Mouse (Mus musculus): ENCODE data around the gene Kdm1b.

Gene Kdm1b

DNA sequence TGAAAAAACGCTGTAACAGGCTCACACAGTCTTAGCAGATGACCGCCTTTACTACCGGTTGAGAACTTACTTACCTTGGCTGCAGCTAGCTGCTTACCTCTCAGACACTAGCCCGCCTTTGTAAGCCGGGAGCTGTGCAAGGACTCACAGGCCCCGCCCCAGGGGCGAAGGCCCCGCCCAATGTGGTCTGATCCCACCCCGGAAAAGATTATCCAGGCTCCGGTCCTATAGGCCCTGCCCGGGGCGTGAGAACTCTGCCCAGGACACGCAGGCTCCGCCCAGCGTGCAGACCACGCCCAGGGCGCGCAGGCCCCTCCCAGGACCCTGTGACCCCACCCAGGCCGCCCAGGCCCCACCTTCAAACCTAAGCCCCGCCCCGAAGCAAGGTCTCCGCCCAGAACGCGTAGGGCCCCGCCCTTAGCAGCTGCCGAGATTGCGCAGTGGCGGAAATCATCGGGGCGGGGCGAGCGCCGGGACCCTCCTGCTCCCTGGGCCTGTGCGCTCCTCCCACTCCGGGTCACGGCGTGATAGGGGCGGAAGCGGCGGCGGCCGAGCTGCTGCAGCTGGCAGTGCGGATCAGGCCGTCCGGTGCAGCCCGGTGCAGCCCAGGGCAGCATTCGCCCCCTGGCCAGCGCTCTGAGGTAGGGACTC is at the start of gene Kdm1b:
Gene Kdm1b, plus strand, starts transcription at position 470 of the 651 bp plus-strand sequence.
- peak; percentile 99 to 100 for DNase-seq

DNA sequence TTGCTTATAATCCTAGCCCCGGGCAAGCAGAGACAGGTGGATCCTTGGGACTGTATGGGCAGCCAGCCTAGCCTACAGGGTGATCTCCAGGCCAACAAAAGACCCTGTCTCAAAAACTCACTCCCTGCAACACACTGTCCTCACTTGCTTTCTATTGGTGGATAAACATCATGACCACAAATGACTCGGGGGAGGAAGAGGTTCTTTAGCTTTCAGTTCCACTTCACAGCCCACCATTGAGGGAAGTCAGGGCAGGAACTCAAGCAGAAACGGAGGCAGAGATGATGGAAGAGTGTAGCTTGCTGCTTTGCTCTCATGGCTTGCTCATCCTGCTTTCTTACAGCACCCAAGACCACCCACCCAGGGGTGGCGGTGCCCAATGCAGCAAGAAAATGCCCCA is 45.9 kb upstream of the Kdm1b start:
- DNase-seq: no peak

DNA sequence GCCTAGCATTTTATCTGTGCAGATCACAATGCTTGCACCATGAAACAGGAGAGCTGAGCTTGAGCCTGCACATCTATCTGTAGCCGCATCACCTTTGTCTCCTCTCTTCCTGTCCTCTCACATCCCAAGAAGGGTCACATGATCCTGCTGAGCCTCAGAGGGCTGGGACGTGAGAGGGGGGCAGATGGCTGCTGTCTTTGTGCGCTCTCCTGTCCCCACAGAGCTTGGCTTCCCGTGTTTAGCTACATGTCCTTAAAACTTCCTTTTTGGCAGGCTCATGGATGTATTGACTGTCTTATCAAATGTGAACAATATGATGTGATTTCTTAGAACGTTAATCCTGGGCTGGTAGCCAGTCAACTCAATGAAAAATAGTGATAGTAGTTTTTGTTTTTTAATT is 43.8 kb upstream of the Kdm1b start:
- no peak for DNase-seq

DNA sequence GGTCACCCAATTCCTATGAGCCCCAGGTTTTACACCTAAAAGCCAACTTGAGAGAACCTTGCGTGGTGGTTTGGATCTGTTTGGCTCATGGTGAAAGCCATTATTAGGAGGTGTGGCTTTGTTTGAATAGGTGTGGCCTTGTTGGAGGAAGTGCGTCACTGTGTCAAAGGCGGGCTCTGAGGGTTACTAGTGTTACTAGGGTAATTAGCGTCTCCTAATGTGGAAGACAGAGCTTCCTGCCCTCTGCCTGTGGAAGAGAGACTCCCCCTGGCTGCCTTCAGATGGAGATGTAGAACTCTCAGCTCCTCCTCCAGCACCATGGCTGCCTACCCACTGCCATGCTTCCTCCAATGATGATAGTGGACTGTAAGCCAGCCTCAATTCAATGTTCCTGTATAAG is 41.7 kb upstream of the Kdm1b start:
- DNase-seq: no peak

DNA sequence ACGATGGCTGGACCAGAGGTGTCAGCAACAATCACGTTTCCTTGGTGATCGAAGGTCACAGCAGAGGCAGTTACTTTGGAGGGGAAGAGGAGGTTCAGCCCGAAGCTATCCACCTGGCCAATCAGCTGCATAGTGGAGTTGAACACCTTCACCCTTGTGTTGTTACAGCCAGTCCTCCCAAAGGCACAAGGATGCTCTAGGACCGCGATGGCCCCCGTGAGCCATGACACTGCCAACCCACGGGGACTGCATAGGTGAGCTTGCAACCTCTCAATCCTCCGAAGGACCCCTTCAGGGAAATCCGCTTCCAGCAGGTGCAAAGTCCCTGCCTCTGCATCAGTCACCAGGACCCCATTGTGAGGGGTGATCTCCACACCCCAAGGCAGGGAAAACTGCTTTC is 29.6 kb upstream of the Kdm1b start:
- no peak for DNase-seq

DNA sequence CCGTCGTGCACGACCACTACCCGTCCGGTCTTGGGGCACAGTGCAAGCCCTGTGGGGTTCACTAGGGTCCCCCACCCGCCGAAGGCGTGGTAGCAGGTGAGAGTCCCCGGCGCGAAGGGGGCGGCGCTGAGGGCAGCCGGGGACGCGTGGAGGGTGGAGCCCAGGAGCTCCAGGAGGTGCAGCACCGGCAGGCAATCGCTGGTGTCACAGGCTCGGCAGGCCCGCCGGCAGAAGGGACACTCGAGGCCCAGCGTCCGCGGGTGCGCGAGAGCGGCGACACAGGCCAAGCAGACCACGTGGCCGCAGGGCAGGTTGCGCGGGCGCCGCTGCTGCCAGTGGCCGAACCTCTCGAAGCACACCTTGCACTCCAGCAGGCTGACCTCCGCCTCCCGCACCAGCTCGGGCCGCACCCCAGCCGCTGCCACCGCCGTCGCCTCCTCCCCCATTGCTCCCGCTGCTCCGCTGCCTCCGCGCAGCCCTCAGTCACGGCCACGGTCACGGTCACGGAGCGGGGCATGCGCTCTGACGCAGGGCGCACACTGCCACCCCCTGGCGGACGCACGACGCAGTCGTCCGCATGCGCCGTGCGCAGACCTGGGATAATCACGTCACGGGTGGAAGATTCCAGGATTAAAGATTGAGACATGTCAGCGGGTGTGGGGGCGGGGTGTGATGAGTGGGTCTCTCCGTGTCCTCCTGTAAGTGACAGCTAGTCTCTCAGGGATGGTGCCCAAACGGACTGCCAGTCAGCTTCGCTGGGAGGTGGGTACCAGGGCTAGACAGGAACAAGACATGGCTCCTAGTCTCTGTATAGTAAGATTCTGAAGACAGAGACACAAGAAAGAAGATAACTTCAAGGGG is 28.7 kb upstream of the Kdm1b start, which contains the start of gene Nhlrc1:
Gene Nhlrc1, minus strand, starts transcription at position 517 of the 861 bp plus-strand sequence.
- peak; percentile 56 to 72 for DNase-seq

DNA sequence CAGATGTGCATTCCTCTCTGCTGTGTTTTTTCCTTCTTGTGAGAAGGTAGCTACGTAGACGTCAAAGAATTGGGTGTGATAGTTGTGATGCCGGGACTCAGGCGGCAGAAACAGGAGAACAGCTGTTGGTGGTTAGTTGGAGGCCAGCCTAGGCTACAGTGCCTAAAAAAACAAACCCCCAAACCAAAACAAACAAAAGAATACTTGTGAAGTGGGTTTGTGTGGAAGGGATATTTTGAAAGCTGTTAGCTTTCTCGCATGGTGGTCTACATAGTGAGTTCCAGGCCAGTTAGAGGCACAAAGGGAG is 28.2 kb upstream of the Kdm1b start:
- no peak for DNase-seq

DNA sequence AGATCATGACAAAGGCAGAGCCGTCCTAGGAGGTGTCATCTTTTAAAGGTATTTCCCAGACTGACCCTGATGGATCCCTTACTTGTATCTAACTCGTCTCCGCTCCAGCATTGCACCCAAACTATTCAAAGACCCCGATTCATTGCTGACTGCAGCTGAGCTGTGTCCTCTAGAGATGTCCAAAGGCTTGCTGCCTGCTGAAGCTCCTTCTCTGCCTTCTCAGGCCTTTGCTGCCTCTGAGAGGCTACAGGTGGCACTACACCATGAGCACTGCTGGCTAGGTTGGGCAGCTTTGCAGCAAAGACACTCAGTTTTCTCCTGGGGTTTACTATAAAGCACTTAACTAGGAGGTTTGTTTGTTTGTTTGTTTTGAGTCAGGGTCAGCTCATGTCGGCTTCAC is 26.0 kb upstream of the Kdm1b start:
- DNase-seq: peak; percentile 35 to 61

DNA sequence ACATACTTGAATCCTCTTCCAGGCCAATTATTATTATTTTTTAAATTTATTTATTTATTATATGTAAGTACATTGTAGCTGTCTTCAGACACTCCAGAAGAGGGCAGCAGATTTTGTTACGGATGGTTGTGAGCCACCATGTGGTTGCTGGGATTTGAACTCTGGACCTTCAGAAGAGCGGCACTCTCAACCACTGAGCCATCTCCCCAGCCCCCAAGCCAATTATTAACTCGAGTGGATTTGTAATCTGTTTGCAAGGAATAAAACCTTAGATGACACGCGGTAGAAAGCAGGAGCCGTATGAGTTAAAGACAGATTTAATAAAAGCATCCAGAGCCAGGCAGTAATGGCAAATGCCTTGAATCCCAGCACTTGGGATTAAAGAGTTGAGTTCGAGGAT is 23.5 kb upstream of the Kdm1b start:
- peak in 1 of 2 experiments; percentile 44 for DNase-seq

DNA sequence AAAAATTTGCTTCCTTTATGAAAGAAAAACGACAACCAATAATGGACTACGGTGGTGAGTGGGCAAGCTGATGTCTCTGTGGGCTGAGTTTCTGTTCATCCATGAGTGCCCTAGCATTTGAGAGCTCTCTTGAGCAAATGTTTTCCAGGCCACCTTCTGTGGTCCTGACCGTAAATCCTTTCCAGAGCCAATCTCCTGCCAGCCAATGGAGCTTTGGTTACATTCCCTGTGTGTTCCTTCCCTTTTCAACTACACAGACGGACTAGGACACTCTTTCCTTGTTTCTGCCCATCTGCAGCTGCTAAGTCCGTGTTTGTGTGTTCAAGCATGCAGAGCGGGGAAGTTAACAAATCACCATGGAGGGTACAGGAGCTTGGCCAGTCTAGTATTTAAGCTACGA is 22.5 kb upstream of the Kdm1b start:
- DNase-seq: peak in 1 of 2 experiments; percentile 35

DNA sequence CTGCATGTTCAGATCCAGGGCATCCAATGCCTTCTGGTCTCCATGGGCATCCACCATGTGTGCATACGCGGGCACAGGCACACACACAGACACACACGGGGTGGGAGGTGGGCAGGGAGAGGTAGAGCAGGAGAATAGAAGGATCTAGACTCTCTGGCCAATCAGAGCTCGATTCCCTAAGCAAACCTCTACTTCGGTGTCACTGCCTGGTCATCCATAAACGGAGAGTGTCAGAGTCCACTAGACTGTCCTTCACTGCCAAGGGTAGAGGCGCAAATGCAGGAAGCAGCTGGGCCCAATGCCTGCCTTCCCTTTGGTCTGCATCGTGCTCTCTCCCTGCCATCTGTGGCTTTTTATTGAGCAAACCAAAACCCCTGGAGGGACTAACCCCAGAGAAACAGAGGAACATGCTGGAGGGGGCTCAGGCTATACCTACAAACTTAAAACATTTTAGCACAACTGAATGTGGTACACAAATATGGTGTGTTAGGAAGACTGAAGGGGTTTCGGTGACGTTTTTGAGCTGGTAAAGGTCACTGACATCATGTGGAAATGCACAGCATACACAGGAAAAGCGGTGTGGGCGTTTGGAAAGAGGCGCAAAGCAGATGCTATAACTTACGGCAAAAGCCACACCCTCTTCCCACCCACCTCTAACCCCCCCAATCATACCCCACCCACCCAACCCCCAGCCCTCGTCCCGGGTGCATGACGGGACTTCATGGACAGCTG is 12.8 kb upstream of the Kdm1b start:
- DNase-seq: peak; percentile 61 to 65

DNA sequence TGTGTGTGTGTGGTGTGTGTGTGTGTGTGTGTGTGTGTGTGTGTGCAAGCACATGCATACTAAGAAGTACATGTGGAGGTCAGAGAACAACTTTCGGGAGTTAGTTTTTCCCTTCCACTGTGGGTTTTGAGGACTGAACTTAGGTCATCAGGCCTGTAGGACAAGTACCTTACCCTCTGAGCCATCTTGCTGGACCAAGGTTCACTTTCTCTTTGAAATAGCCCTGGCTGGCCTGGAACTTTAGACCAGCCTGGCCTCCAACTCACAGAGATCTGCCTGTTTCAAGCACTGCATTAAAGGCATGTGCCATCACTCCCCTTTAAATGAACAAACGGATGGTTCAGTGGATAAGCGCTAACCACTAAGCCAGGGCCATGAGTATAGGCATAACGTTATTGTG is 9.7 kb upstream of the Kdm1b start:
- no peak for DNase-seq

DNA sequence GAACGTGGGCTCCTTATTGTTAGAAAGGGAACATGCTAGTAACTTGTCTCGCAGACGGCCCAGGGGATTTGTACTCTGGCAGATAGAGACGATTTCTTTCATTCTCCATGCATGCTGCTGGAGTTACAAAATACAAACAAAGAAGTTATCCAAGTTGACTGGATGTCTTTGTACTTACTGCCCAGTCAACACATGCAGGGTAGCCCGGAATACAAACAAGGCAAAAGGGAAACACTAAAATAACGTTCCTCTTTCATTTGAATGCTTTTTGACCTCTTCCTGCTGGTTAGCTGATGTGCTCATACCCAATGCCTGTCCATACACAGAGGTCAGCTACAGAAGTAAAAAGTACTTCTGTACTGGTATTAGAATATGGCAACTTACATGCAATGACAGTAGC is 5.4 kb upstream of the Kdm1b start:
- no peak for DNase-seq

DNA sequence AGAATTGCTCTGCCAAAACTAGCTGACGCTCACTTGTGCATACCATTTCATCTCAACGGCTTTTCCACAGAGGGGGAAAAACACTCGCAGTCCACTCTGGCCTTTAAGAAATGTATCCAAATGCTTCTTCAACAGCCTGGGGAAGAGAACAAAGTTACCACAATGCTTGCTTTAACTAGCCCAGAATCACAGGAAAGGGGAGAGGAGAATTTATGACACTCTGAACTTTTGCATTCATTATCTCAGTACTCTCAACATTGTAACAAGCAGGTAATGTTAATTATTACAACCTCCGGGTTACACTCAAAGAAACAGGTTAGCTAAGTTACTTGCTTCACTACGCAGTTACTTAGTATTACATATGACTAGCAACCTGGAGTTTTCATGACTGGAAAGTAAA is 3.2 kb upstream of the Kdm1b start:
- DNase-seq: peak; percentile 30 to 69

DNA sequence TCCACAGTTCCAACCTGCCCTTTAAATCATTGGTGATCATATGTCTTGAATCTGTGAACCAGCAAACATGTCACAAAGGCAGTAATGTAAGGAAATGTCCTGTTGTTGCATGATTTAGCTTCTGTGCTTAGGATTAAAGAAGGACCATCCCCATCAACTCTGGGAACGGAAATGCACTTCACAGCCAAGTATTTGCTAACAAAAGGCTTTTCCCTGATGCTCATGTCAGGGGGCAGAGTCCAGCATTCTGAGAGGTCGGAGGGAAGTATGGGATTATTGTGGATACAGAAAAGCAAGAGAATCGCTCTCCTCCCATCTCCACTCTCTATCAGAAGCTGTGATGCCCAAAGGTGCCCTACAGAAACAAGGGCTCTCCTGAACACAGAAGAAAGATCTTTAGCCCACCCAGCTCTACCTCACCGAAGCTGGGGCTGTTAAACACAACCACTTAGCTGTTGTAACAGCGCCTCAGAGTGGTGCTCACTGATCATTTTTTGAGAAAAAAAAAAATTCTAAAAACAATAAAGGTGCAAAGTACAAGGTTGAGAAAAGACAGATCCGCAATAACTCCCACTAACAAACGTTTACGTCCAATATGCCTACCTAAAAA is 1.2 kb upstream of the Kdm1b start:
- DNase-seq: peak in 1 of 2 experiments; percentile 46

DNA sequence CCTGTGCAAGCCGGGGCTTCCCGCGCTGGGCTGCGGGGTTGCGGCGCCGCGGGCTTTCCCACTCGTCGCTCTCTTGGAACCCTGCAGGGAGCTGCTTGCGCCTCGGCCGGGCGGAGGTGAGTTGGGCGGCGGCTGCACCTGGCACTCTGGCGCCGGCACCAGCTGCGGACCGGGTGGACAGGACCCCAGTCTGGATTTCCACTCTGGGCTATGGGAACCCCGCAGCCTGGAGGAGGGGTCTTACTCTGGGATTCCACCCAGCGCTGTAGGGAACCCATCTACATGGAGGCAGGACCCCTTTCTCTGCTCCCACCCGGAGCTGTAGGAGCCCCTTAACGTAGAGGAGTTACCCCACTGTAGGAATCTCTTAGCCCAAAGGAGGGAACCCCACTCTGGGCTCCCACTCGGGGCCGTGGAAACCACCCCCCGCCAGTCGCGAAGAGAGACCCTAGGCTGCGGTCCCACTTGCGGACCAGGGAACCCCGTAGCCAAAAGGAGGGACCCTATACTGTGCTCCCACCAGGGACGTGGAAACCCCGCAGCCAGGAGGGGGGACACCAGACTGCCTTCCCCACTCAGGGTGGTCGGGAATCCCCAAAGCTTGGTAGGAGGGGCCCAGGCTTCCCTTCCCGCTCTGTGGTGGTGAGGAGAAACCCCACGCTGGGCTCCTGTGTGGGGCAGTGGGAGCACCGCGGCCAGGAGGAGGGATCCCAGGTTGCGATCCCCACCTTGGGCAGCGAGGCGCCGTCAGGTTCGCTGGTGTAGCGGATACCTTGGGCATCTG is 726 bp downstream of the Kdm1b start:
- peak in 1 of 2 experiments; percentile 49 for DNase-seq

DNA sequence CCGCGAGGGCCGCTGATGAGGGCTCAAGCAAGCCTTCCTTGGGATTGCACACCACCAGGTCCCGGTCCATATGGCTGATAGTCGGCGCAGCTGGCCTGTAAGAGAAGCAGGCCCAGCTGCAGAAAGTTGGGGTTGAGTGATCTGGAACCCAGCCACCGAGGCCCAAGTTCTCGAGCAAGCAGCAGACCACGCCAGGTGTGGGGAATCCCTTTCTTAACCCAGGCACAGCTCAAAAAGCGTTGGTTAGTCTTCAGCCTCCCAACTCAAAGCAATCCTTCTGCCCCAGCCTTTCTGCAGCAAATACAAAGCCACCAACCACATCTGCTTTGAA is 1.3 kb downstream of the Kdm1b start, which contains the start of gene Tpmt:
Gene Tpmt, minus strand, starts transcription at position 121 of the 331 bp plus-strand sequence.
- peak in 1 of 2 experiments; percentile 46 for DNase-seq

DNA sequence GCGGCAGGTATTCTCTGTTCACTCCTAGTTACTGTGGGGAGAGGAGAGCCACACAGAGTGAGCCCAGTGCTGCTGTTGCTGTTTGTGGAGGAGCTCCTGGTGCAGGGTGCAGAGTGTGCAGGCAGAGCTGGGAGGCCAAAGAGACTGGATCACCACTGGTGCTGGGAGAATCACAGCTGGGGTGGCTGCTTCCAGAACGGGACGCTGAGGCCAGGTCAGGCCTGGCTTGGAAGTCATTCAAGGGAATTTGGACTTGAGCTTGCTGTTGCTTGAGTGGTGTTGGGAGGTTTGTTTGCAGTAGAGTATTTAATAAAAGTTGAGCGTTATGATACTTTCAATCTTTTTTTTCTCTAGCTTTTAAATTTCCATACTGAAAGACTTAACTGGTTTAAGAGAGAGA is 4.7 kb downstream of the Kdm1b start:
- DNase-seq: peak in 1 of 2 experiments; percentile 56

DNA sequence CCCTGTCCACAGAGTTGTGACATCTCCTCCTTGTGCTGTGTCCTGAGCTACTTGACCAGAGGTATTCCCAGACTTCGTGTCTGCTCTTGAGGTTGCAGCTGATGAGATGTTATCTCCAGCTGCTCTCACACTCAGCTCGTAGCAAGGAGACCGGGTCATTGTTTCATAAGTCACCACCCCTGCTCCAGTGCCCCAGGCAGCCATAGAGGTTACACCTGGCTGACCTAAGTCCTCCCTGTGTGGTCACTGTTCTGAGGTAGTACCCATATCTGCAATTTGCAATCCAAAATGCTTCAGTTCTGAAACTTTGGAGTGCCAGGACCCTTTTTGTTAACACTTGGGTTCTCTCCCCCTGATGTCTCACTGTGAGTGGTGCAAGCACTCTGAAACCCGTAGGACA is 6.7 kb downstream of the Kdm1b start:
- no peak for DNase-seq

DNA sequence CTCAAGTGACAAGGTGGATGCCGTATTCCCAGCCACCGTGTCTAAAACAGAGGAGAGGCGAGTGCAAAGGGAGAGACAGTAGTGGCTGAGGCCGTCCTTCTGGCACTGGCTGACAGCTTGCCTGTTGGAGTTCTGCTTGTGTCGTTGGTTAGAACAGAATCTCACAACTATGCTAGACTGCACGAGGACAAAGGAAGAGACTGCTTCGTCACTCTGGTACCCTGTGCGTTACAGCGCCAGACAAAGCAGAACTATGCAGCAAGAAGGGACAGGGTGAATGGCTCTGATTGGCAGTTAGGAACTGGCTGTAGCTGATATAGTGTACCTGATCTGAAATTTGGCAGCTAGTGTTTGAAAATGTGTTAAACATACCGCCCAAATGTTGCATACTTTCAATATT is 10.7 kb downstream of the Kdm1b start:
- no peak for DNase-seq

DNA sequence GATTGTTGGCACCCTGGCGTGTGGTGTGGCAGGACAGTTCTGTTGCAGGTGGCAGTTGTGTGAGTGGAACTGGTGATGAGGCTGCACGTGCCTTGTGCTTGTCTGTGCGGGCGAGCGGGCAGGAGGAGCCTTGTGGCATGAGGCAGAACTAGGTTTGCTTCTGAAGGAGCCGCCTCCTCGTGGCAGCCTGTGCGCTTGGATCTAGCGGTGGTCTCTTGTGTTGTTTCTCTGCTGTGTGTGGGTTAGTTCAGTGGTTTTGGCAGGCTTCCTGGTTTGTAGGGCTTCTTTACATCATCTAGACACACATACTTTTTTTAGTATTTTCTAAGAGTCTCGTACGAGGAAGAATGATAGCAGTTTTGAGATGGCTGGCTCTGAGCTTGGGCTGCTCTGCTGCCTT is 12.8 kb downstream of the Kdm1b start:
- DNase-seq: no peak

DNA sequence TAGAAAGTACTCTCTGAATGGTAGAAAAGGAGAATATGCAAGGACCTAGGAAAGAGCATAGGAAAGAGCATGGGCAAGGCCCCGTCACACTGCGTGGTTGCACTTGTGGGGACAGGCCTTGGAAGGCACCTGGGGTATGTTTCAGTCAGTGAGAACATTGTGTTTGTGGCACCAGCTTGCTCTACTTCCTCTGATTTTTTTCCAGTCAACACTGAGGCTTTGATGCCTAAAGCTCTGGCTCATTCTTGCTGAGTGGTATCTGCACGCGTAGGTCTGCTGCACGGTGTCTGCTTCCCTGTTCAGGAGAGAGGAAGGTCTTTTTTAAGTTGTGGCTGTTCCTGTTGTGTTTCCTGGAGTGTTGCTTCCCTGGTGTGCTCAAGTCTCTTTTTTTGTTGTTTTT is 13.5 kb downstream of the Kdm1b start:
- no peak for DNase-seq

DNA sequence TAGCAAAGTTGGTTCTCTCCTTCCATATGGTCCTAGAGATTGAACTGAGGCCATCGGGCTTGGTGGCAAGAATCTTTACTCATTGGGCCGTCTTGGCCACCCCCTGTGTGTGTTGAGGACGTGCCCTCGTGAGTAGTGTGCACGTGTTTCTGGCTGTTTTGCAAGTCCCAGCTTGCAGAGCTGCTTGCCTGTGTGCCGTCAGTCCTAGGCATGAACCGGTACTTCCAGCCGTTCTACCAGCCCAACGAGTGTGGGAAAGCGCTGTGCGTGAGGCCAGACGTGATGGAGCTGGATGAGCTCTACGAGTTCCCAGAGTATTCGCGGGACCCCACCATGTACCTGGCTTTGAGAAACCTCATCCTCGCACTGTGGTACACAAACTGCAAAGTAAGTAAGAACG is 19.5 kb downstream of the Kdm1b start:
- no peak for DNase-seq
